Mouse (Mus musculus): ENCODE measurements around the gene Mnx1. TPM values are rescaled to one million over a fixed set of nuclear protein-coding genes. Genes with fewer than 3 reads are reported as not detected.

The Mnx1 gene
- polyA plus RNA-seq, 1 experiment from 2014 or later: 0.64 TPM

- WGBS: 25% methylated on average over 11 of the region's 11 CpGs
- Histone ChIP-seq H3K27ac (replicated peaks) (no peak overlapping the region), H3K36me3 (ENCODE audit: control insufficient read depth, insufficient read depth, low read length) (no peaks in the 10 kb centered on the region), H3K9me3 (ENCODE audit: control insufficient read depth, low read length) (no peaks in the 10 kb centered on the region), H3K27me3 (ENCODE audit: control insufficient read depth, insufficient read depth, low read length) (peaks cover 7% of the 10 kb centered on the region; the same call in 1 of the 2 replicates), H3K4me2 (replicated peaks; ENCODE audit: low read depth) (no peak overlapping the region), H3K9ac (ENCODE audit: low read length) (no peak overlapping the region), H3K4me3 (ENCODE audit: low read depth, low read length) (no peak overlapping the region), H3K4me1 (replicated peaks; ENCODE audit: control insufficient read depth, insufficient read depth) (no peaks in the 10 kb centered on the region)
- DNase-seq (ENCODE audit: low spot score) (no peak), ATAC-seq (ENCODE audit: low FRiP score, low TSS enrichment) (no peak)
- TF ChIP-seq CTCF (IDR thresholded peaks at IDR 0.05; ENCODE audit: low read depth) (no peak), EP300 (optimal IDR thresholded peaks at IDR 0.05) (no peak)
These were observed 6.9 kb downstream of the Mnx1 start for GRCm38 (mm10) chr5:29471396-29471795.

- no peaks in the 10 kb centered on the region for H3K36me3 ChIP-seq (ENCODE audit: control insufficient read depth, insufficient read depth, low read length)
- ATAC-seq (ENCODE audit: low FRiP score, low TSS enrichment) (no peak), DNase-seq (ENCODE audit: low spot score) (no peak)
- TF ChIP-seq CTCF (IDR thresholded peaks at IDR 0.05; ENCODE audit: low read depth) (no peak), EP300 (optimal IDR thresholded peaks at IDR 0.05) (no peak)
- no peaks in the 10 kb centered on the region for H3K9me3 ChIP-seq (ENCODE audit: control insufficient read depth, low read length)
- H3K27ac ChIP-seq (replicated peaks): no peak overlapping the region
- no peak overlapping the region for H3K9ac ChIP-seq (ENCODE audit: low read length)
- peaks cover 7% of the 10 kb centered on the region; the same call in 1 of the 2 replicates for H3K27me3 ChIP-seq (ENCODE audit: control insufficient read depth, insufficient read depth, low read length)
- 28% methylated on average over 20 of the region's 20 CpGs for WGBS
- H3K4me3 ChIP-seq (ENCODE audit: low read depth, low read length): no peak overlapping the region
- no peaks in the 10 kb centered on the region for H3K4me1 ChIP-seq (replicated peaks; ENCODE audit: control insufficient read depth, insufficient read depth)
- no peak overlapping the region for H3K4me2 ChIP-seq (replicated peaks; ENCODE audit: low read depth)
These were observed 7.3 kb downstream of the Mnx1 start for GRCm38 (mm10) chr5:29470851-29471394.

- Histone ChIP-seq H3K27ac (replicated peaks) (no peak overlapping the region), H3K9ac (ENCODE audit: low read length) (no peak overlapping the region), H3K36me3 (ENCODE audit: control insufficient read depth, insufficient read depth, low read length) (no peaks in the 10 kb centered on the region), H3K4me2 (replicated peaks; ENCODE audit: low read depth) (no peak overlapping the region), H3K4me3 (ENCODE audit: low read depth, low read length) (no peak overlapping the region), H3K9me3 (ENCODE audit: control insufficient read depth, low read length) (no peaks in the 10 kb centered on the region), H3K4me1 (replicated peaks; ENCODE audit: control insufficient read depth, insufficient read depth) (no peaks in the 10 kb centered on the region), H3K27me3 (ENCODE audit: control insufficient read depth, insufficient read depth, low read length) (peaks cover 7% of the 10 kb centered on the region; the same call in 1 of the 2 replicates)
- no peak for TF ChIP-seq CTCF (IDR thresholded peaks at IDR 0.05; ENCODE audit: low read depth)
- no peak for TF ChIP-seq EP300 (optimal IDR thresholded peaks at IDR 0.05)
- DNase-seq (ENCODE audit: low spot score): no peak
- no peak for ATAC-seq (ENCODE audit: low FRiP score, low TSS enrichment)
- WGBS: 46% methylated on average over 5 of the region's 5 CpGs
These were observed 8.0 kb downstream of the Mnx1 start for GRCm38 (mm10) chr5:29470271-29470670.

GRCm38 (mm10) chr5:29469501-29469900 is 8.8 kb downstream of the Mnx1 start:
- no peaks in the 10 kb centered on the region for H3K9me3 ChIP-seq (ENCODE audit: control insufficient read depth, low read length)
- TF ChIP-seq EP300 (optimal IDR thresholded peaks at IDR 0.05): no peak
- no peak for TF ChIP-seq CTCF (IDR thresholded peaks at IDR 0.05; ENCODE audit: low read depth)
- no peaks in the 10 kb centered on the region for H3K36me3 ChIP-seq (ENCODE audit: control insufficient read depth, insufficient read depth, low read length)
- no peak overlapping the region for H3K9ac ChIP-seq (ENCODE audit: low read length)
- peaks cover 7% of the 10 kb centered on the region; the same call in 1 of the 2 replicates for H3K27me3 ChIP-seq (ENCODE audit: control insufficient read depth, insufficient read depth, low read length)
- H3K27ac ChIP-seq (replicated peaks): no peak overlapping the region
- H3K4me3 ChIP-seq (ENCODE audit: low read depth, low read length): no peak overlapping the region
- no peak overlapping the region for H3K4me2 ChIP-seq (replicated peaks; ENCODE audit: low read depth)
- DNase-seq (ENCODE audit: low spot score) (no peak), ATAC-seq (ENCODE audit: low FRiP score, low TSS enrichment) (no peak)
- no peaks in the 10 kb centered on the region for H3K4me1 ChIP-seq (replicated peaks; ENCODE audit: control insufficient read depth, insufficient read depth)
- WGBS: 16% methylated on average over 4 of the region's 4 CpGs

GRCm38 (mm10) chr5:29468351-29469065 is 9.8 kb downstream of the Mnx1 start:
- Histone ChIP-seq H3K4me2 (replicated peaks; ENCODE audit: low read depth) (peak overlapping the region; percentile 65), H3K27ac (replicated peaks) (0 out of 2 replicates have a peak overlapping the region, but pooled peaks have one; percentile 30), H3K9me3 (ENCODE audit: control insufficient read depth, low read length) (no peaks in the 10 kb centered on the region), H3K27me3 (ENCODE audit: control insufficient read depth, insufficient read depth, low read length) (peaks cover 7% of the 10 kb centered on the region; the same call in 1 of the 2 replicates), H3K9ac (ENCODE audit: low read length) (peak overlapping the region; percentile 45; the same call in 1 of the 2 replicates), H3K4me3 (ENCODE audit: low read depth, low read length) (peak overlapping the region; percentile 43), H3K4me1 (replicated peaks; ENCODE audit: control insufficient read depth, insufficient read depth) (no peaks in the 10 kb centered on the region), H3K36me3 (ENCODE audit: control insufficient read depth, insufficient read depth, low read length) (no peaks in the 10 kb centered on the region)
- WGBS: 2% methylated on average over 17 of the region's 17 CpGs
- TF ChIP-seq CTCF (IDR thresholded peaks at IDR 0.05; ENCODE audit: low read depth) (no peak), EP300 (optimal IDR thresholded peaks at IDR 0.05) (no peak)
- ATAC-seq (ENCODE audit: low FRiP score, low TSS enrichment) (no peak), DNase-seq (ENCODE audit: low spot score) (peak; percentile 29)
